Mouse (Mus musculus) embryo, embryonic 10.5 days (tissue): ENCODE results near the gene Cand2.

Experiments
- DNase-seq: peaks from one replicate; pipeline ENCODE4 v3.0.0-alpha.2; 2015; ENCODE audit warnings: low spot score

Gene Cand2

DNA sequence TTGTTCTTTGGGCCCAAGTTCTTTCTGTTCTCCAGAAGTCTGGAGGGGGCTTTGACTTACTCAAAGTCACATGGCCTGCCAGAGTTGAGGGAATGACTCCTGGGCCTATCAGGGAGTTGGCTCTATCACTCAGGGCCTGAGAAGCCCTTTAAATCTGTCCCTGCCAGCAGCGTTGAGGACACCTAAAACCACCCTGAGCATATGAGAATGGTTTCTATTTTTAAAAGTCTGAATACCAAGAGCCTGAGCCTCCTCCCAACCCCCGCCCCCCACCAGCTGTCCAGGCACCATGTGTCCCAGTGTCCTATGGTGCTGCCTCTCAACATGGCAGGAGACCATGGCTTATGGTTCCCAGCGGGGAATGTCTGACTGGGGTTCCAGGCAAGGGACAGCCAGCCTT, 1.5 kb downstream of the Cand2 start:
- DNase-seq = no peak

DNA sequence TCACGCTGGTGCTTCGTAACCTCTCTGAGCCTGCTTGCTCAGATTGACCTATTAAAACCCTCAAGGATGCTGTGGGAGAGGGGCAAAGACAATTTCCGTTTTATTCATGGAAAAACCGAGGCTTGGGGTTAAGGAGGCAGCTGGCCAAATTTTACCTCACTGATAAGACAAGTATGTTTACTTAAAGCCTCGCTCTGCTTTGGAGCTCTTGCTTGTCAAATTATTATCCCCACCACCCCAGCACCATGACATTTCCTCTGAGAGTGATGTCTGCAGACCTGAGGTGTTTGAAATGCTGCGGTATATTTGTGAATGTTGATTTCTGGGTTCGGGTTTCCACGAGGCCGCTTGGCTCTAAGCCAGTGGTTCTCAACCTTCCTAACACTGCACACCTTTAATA, 2.0 kb downstream of the Cand2 start:
- no peak for DNase-seq

DNA sequence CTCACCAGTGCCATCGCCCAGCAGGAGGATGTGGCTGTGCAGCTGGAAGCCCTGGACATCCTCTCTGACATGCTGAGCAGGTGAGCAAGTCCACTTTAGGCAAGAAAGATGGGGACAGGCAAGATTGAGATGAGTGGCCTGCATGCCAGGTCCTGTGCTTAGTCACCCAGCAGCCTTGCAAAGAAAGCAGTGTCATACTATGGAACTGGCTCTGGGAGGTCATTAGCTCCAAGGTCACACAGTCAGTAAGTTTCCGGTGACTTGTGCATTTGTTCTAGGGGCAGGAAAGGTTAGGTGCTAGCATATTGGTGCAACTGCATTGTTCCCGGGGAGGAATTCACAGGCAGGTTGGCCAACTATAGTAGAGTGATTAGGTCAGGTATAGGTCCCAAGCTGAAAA, 8.4 kb downstream of the Cand2 start:
- DNase-seq = no peak

DNA sequence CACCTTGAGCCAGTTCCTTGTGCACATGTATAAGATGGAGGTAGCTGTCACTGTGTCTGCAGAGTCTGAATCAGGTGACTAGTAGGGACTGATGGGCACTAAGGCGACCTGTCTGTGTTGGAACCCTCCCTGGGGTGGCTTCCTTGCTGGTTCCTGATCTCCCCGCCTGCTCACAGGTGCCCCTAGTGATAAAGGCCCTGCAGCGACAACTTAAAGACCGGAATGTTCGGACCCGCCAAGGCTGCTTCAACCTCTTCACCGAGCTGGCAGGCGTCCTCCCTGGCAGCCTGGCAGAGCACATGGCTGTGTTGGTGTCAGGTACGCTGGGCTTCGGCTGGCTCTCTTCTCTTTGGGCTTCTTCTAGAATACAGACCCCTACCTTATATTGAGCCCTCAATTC, 16.7 kb downstream of the Cand2 start:
- DNase-seq = no peak

DNA sequence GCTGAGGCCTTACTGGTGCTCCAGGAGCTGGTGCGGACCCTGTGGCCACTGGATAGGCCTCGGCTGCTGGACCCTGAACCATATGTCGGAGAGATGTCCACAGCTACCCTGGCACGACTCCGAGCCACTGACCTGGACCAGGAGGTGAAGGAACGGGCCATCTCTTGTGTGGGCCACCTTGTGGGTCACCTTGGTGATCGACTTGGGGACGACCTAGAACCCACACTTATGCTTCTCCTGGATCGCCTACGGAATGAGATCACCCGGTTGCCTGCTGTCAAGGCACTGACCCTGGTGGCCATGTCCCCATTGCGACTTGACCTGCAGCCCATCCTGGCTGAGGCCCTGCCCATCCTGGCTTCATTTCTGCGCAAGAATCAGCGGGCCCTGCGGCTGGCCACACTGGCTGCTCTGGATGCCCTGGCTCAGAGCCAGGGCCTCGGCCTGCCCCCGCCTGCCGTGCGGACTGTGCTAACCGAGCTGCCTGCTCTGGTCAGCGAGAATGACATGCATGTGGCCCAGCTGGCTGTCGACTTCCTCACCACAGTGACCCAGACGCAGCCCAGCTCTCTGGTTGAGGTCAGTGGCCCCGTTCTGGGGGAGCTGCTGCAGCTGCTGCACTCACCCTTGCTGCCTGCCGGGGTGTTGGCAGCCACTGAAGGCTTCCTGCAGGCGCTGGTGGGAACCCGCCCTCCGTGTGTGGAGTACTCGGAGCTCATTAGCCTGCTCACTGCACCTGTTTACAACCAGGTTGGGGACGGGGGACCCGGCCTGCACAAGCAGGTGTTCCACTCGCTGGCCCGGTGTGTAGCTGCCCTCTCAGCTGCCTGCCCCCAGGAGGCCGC, 17.7 kb downstream of the Cand2 start:
- DNase-seq = no peak

DNA sequence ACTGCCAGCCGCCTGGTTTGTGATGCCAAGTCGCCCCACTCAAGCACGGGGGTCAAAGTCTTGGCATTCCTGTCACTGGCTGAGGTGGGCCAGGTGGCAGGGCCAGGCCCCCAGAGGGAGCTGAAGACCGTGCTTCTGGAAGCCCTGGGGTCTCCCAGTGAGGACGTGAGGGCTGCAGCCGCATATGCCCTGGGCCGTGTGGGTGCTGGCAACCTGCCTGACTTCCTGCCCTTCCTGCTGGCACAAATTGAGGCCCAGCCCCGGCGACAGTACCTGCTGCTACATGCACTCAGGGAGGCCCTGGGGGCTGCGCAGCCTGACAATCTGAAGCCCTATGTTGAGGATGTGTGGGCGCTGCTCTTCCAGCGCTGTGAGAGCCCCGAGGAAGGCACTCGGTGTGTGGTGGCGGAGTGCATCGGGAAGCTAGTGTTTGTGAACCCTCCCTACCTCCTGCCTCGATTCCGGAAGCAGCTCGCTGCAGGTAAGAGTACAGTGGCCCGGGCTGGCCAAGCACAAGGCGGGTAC, 18.4 kb downstream of the Cand2 start:
- DNase-seq = no peak

DNA sequence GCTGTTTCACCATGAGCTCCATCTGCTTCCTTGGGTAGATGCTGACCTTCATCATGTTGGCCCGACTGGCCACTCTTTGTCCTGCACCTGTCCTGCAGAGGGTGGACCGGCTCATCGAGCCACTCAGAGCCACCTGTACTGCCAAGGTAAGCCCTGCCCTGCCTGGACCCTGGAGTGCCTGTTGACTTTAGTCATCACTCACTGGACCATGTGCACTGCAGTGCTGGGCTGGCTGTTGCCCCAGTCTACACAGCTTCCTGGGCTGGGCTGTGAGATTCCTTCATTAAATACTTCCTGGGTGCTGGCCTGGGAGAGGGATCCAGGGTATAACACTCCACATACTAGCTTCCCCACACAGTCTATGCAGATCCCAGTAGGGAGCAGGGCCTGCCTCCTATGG, 27.5 kb downstream of the Cand2 start:
- no peak for DNase-seq

DNA sequence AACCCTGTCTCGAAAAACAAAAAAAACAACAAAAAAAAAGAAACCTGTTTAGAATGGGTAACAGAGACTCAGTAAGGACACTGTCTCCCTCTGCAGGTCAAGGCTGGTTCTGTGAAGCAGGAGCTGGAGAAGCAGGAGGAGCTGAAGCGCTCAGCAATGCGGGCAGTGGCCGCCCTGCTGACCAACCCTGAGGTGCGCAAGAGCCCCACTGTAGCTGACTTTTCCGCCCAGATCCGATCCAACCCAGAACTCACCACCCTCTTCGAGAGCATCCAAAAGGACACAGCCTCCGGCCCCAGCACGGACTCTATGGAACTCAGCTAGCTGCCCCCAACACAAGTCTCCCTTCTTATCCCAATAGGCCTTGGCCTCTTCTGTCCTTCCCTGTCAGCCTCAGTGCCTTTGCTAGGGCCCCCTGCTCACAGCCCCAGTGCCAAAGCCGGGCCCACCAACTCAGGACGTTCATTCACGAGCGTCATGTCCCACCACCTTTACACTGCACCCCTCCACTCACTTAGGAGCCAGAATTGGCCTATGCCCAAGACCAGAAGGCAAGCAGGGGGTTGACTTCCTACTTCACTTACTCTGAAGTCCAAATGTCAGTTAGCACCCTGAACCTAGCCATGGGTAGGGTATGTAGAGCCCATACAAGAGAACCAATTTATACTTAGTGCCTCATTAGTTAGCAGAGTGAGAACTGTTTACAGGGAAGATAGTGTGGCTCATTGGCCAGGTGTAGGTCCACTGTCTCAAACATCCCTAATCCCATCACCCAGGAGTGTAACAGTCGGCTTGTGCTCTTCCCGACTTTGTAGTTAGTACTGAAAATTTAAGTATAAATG, 29.4 kb downstream of the Cand2 start:
- peak; percentile 85 for DNase-seq

DNA sequence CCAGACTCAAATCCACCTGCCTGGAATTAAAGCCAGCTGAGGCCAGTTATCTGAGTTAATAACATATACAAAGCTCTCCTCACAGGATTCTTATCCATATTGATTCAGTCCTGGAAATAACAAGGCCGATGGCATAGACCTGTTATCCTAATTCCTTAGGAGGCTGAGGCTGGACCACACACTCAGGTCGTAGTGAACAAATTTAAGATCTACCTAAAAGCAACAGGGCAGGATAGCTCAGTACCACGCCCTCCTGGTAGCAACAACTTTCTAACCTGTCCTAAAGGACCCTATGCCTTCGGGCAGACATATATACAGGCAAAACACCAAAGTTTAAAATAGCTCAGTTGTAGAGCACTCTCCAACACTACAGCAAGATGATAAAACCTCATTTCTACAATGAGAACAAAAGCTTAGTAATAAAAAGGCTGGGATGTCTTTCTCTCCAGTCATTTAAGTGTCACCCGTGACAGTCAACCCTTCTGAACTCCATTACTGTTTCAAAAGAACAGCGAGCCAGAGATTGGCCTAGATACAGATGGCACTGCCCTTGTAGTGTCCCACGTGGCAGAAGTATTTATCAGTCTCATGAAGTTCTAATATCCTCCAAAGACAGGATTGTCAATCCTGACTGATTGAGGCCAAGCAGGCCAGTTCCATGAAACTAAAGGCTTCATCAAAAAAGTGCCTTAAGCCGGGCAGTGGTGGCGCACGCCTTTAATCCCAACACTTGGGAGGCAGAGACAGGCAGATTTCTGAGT, 30.3 kb downstream of the Cand2 start:
- DNase-seq = peak; percentile 22

DNA sequence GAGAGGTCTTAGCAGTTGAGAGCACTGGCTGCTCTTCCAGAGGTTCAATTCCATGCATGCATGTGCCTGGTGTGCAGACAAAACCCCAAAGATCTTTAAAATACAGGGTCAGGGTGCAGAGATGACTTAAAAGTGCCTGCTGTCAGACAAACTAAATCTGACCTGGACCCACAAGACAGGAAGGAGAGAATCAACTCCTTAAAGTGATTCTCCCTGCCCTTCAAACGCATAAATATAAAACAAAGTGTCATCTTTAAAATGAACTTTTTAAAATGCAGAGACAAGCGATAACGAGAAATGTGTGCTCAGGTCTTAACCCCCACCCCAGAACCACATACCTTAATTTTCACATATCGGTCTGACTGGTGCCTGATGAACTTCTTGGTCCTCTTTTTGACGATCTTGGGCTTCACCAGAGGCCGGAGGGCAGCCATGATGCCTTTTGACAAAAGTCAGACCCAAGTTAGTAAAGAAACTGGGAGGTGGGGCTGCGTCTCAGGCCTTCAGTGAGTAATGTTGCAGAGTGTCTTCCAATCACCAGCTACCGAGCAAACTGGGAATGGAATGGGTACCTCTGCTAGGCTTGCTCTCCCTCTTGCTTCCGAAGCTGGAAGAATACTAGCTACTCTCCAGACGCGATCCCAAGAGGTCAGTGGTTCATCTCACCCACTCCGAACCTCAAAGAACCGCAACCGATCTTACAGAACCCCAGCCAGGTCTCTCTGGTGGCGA, 33.3 kb downstream of the Cand2 start:
- DNase-seq = peak; percentile 42

DNA sequence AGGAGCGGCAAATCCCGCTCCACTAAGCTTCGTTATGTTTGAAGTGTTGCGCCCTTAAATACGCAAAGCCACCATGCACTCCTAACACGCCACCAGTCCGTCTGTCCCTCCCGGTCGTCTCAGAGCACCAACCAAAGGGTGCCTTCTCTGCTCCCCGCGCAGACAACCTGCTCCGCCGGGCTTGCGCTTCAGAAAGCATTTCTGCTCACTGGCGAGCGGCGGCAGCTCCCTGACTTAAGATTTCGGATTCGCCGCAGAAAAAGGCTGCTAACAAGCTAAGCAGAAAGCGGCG, 33.8 kb downstream of the Cand2 start:
- DNase-seq = no peak

DNA sequence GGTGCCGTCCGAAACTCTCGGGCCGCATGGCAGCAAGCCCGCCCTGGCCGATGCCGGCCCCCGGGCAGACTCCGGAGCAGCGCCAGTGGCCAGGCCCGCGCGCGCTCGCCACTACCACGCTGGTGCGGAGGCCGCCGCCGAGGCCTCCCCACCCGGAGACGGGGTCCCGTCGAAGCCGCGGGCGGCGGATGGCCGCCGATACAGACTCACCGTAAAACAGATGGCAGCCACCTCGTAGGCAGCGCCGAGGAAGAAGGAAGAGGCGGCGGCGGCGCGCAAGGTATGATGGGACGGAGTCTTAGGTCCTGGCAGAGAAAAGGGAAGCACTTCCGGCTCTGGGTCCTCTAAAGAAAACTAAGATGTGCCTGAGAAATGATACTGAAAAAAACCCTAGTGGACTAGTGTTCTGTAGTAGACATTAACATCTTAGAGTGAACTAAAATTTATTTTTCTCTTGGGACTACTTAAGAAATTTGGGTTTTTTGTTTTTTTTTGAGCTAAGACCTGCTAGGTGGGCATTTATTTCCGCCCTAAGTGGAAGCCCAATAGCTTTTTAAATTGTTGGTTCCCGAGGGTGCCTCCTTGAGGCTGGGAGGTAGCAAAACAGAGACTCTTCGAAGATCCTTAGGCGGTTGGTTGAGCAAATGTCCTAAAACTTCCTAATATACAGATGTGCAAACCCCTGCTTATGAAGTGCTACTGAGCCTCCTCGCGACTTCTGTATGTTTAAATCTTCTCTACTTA, 34.3 kb downstream of the Cand2 start, which contains the start of gene Rpl32:
Rpl32 (minus strand) TSS at position 260 of the 744 bp plus-strand sequence.
- peak; percentile 95 for DNase-seq

DNA sequence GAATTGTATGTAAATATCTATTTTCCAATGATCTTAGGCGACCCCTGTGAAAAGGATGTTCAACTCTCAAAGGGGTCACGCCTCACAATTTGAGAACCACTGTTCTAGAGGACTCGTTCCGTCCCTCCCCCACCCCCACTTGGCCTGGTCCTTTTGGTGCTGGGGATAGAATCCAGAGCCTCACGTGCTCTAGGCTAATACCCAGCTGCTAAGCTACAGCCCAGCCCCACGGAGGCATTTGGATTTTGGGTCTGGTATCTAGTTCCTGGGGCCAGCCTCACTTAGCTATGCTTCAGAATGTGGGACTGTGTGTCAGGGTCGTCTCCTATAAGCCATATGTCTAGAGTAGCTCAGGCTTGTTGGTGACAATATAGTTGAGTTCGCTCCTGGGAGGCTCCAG, 37.3 kb downstream of the Cand2 start:
- DNase-seq = no peak

DNA sequence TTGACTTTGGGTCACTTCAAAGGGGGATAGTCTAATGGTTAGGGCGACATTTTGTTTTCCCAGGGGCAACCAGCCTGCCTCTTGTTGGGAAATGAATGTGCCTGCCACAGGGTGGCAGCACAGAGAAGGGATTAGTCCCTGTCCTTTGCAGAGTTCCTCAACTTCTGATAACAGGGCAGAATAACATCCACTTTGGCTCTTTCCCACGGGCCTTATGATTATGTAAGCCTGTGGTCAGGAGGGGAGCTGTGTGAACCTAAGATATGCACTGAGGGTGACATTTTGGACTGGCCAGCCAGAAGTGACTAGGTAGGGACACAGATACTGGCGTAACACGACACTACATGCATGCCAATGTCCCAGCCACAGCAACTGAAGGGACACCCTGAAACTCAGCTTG, 39.8 kb downstream of the Cand2 start:
- peak; percentile 80 for DNase-seq

DNA sequence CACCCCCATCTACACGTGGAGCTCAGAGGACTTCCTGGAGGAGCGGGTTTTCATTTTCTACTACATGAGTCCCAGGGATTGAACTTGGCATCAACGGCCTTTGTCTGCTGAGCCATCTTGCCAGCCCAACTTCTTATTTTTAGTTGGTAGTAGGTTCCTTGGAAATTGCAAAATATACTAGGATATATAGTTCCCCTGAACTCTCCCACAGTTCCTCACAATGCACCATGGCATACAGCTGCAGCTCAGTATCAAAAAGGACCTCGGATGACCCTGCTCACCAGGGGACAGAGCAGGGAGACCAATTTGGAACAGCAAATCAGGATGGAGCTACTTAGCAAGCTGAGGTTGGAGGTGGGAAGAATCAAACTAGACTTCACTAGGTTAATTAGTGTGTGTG, 40.7 kb downstream of the Cand2 start:
- DNase-seq = no peak

DNA sequence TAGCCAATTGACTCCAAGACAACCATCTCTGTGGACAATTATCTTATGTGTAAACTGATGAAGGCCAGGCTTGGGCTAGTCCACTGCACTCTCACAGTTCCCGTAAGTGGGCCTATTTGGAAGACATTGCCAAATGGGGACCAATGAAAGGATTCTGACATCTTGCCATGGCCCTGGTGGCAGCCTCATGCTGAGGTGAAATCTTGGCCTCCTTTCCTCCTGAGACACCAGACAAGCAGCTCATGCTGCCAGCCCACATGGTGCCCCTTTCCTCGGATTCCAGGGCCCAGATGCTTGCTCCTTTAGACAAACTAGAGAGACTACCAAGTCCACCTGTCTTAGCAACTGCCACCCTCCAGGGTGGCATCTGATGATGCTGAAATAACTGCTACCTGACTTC, 43.8 kb downstream of the Cand2 start:
- no peak for DNase-seq

DNA sequence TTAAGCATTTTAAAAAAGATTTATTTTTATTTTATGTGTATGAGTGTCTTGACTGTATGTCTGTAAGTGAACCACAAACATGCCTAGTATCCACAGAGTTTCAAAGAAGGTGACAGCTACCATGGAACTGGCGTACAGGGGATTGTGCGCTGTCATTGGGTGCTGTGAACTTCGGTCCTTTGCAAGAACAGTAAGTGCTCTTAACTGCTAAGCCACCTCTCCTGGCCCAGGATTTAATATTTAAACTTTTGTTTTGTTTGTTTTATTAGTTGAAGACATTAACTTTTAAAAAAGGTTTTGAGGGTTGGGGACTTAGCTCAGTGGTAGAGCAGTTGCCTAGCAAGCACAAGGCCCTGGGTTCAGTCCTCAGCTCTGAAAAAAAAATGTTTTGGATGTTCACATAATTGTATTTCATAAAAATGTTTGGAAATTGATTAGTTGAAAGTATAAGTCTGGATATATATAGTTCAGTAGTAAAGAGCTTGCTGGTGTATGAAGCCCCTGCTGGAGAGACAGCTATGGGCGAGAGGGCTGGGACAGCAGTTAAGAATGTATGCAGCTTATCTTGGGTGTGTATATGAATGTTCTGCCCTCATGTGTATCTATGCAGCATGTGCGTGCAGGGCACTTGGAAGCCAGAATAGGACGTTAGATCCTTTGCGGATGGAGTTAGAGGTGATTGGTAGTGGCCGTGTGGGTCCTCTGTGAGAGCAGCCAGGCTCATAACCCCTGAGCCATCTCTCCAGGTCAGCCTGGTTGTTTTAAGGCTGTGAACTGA, 47.1 kb downstream of the Cand2 start:
- DNase-seq = no peak

DNA sequence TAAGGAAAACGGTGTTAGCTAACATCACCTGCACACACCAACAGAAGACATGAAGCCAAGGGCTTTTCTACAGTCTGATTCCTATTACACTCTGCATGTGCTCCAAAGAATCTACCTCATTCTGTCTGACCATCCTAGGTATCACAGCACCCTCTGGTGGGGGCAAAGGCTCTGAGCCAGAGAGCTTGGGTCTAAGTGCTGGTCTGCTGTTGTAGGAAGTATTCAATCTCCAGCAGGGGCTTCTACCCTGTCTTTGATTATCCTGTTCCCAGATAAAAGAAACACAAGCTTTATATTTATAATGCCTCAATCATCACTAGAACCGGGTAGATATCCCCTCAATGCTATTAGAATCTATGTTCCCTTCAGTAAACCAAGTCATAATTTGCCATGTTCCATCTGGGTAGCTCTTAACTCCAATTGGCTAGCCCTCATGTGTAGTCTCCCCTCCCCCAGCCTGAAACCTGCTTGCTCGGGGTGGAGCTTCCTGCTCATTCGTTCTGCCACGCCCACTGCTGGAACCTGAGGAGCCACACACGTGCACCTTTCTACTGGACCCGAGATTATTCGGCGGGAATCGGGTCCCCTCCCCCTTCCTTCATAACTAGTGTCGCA, 49.6 kb downstream of the Cand2 start:
- peak; percentile 93 for DNase-seq

DNA sequence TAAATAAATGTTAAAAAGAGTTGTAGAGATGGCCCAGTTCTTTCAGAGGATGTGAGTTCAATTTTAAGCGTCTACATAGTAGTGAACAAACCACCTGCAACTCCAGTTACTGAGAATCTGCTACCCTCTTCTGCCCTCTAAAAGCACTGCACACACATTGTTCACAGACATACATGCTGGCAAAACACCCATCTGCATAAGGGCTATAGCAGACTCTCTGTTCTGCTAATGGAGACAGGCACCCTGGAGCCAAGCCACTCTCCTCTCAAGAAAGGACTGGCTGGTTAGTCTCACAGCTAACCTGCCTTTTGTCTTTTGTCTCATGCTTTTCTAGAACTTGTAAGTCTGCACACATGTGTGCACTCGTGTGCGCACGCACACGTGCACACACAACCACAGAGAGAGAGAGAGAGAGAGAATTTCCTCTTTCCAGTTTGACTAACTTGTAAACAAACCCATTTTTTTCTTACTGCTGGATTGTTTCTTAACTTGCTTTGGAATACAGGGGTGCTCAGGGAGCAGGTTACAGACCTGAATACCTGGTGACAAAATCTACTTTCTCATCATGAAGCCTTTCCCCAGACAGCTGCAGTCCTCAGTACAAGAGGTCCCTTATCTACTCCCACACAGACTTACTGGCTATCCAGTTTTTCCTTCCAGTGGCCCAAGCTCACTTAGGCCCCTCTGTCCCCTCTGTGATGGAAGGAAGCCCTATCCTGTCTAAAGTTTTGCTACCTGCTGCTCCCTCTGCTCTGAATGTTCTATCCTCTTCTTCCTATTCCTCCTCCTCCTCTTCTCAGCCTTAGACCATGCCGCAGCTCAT, 56.7 kb downstream of the Cand2 start:
- no peak for DNase-seq
